Mouse (Mus musculus): ENCODE data around the gene Rnh1. TPM values are rescaled to one million over a fixed set of nuclear protein-coding genes. Genes with fewer than 3 reads are reported as not detected.

Gene Rnh1
- polyA plus RNA-seq, 1 experiment from 2014 or later: 72.4 TPM

GRCm38 (mm10) chr7:141143861-141144260 lies 28.8 kb downstream of the Rnh1 start:
- Histone ChIP-seq H3K4me3 (no peak overlapping the region), H3K36me3 (peaks cover 92% of the 10 kb centered on the region), H3K4me1 (replicated peaks) (no peaks in the 10 kb centered on the region), H3K9me3 (no peaks in the 10 kb centered on the region), H3K27me3 (ENCODE audit: insufficient read depth, poor library complexity, severe bottlenecking) (no peaks in the 10 kb centered on the region), H3K27ac (no peak overlapping the region)
- WGBS: 89% methylated on average over 2 of the region's 2 CpGs
- no peak for DNase-seq (ENCODE audit: low spot score)

GRCm38 (mm10) chr7:141143112-141143511 lies 29.5 kb downstream of the Rnh1 start:
- Histone ChIP-seq H3K4me1 (replicated peaks) (no peaks in the 10 kb centered on the region), H3K27me3 (ENCODE audit: insufficient read depth, poor library complexity, severe bottlenecking) (no peaks in the 10 kb centered on the region), H3K36me3 (peaks cover 92% of the 10 kb centered on the region), H3K27ac (no peak overlapping the region), H3K4me3 (no peak overlapping the region), H3K9me3 (no peaks in the 10 kb centered on the region)
- WGBS: 55% methylated on average over 5 of the region's 5 CpGs
- DNase-seq (ENCODE audit: low spot score): peak; percentile 38

GRCm38 (mm10) chr7:141141326-141141725 lies 31.3 kb downstream of the Rnh1 start:
- peaks cover 92% of the 10 kb centered on the region for H3K36me3 ChIP-seq
- DNase-seq (ENCODE audit: low spot score): no peak
- H3K27ac ChIP-seq: no peak overlapping the region
- H3K27me3 ChIP-seq (ENCODE audit: insufficient read depth, poor library complexity, severe bottlenecking): no peaks in the 10 kb centered on the region
- H3K4me1 ChIP-seq (replicated peaks): no peaks in the 10 kb centered on the region
- no peak overlapping the region for H3K4me3 ChIP-seq
- H3K9me3 ChIP-seq: no peaks in the 10 kb centered on the region
- 92% methylated on average over 4 of the region's 4 CpGs for WGBS

GRCm38 (mm10) chr7:141131904-141132755 lies 40.5 kb downstream of the Rnh1 start:
- H3K4me3 ChIP-seq: peak overlapping the region; percentile 81
- H3K36me3 ChIP-seq: peaks cover 34% of the 10 kb centered on the region
- peak overlapping the region; percentile 94 for H3K27ac ChIP-seq
- no peaks in the 10 kb centered on the region for H3K9me3 ChIP-seq
- no peak for DNase-seq (ENCODE audit: low spot score)
- H3K27me3 ChIP-seq (ENCODE audit: insufficient read depth, poor library complexity, severe bottlenecking): no peaks in the 10 kb centered on the region
- WGBS: 59% methylated on average over 12 of the region's 12 CpGs
- H3K4me1 ChIP-seq (replicated peaks): peaks cover 17% of the 10 kb centered on the region

GRCm38 (mm10) chr7:141131024-141131820 lies 41.4 kb downstream of the Rnh1 start:
- peak; percentile 96 for DNase-seq (ENCODE audit: low spot score)
- Histone ChIP-seq H3K27me3 (ENCODE audit: insufficient read depth, poor library complexity, severe bottlenecking) (no peaks in the 10 kb centered on the region), H3K36me3 (peaks cover 25% of the 10 kb centered on the region), H3K4me3 (peak overlapping the region; percentile 81), H3K27ac (peak overlapping the region; percentile 94), H3K9me3 (no peaks in the 10 kb centered on the region), H3K4me1 (replicated peaks) (peaks cover 17% of the 10 kb centered on the region)
- WGBS: 1% methylated on average over 59 of the region's 59 CpGs

- Histone ChIP-seq H3K27me3 (ENCODE audit: insufficient read depth, poor library complexity, severe bottlenecking) (peaks cover under 1% of the 10 kb centered on the region; the same call in 1 of the 2 replicates), H3K36me3 (no peaks in the 10 kb centered on the region), H3K4me3 (peak overlapping the region; percentile 56), H3K4me1 (replicated peaks) (peaks cover 9% of the 10 kb centered on the region), H3K9me3 (no peaks in the 10 kb centered on the region), H3K27ac (peak overlapping the region; percentile 87)
- no peak for DNase-seq (ENCODE audit: low spot score)
- WGBS: 3% methylated on average over 15 of the region's 15 CpGs
These were observed 49.2 kb downstream of the Rnh1 start for GRCm38 (mm10) chr7:141123517-141123856.

GRCm38 (mm10) chr7:141122689-141123516 lies 49.8 kb downstream of the Rnh1 start:
- H3K36me3 ChIP-seq: no peaks in the 10 kb centered on the region
- peaks cover 6% of the 10 kb centered on the region for H3K27me3 ChIP-seq (ENCODE audit: insufficient read depth, poor library complexity, severe bottlenecking)
- peak overlapping the region; percentile 87 for H3K27ac ChIP-seq
- H3K4me3 ChIP-seq: peak overlapping the region; percentile 56
- peaks cover 12% of the 10 kb centered on the region for H3K4me1 ChIP-seq (replicated peaks)
- DNase-seq (ENCODE audit: low spot score): peak; percentile 98
- 2% methylated on average over 29 of the region's 29 CpGs for WGBS
- no peaks in the 10 kb centered on the region for H3K9me3 ChIP-seq

GRCm38 (mm10) chr7:141122245-141122644 lies 50.4 kb downstream of the Rnh1 start, which contains the start of gene Ptdss2:
TSS of gene Ptdss2 (plus strand) at chr7:141122382.
- peaks cover 13% of the 10 kb centered on the region for H3K27me3 ChIP-seq (ENCODE audit: insufficient read depth, poor library complexity, severe bottlenecking)
- DNase-seq (ENCODE audit: low spot score): peak; percentile 11
- H3K27ac ChIP-seq: peak within 1 kb of the TSS; percentile 87
- WGBS: 51% methylated on average over 14 of the region's 14 CpGs
- peaks cover 17% of the 10 kb centered on the region for H3K4me1 ChIP-seq (replicated peaks)
- H3K4me3 ChIP-seq: peak within 1 kb of the TSS; percentile 56
- no peaks in the 10 kb centered on the region for H3K36me3 ChIP-seq
- H3K9me3 ChIP-seq: no peaks in the 10 kb centered on the region

- H3K27me3 ChIP-seq (ENCODE audit: insufficient read depth, poor library complexity, severe bottlenecking): peaks cover 23% of the 10 kb centered on the region
- no peaks in the 10 kb centered on the region for H3K36me3 ChIP-seq
- WGBS: 80% methylated on average over 5 of the region's 5 CpGs
- peaks cover 17% of the 10 kb centered on the region for H3K4me1 ChIP-seq (replicated peaks)
- no peak for DNase-seq (ENCODE audit: low spot score)
- no peaks in the 10 kb centered on the region for H3K9me3 ChIP-seq
- H3K27ac ChIP-seq: no peak overlapping the region
- no peak overlapping the region for H3K4me3 ChIP-seq
These were observed 51.6 kb downstream of the Rnh1 start for GRCm38 (mm10) chr7:141121051-141121531.

- H3K36me3 ChIP-seq: no peaks in the 10 kb centered on the region
- 81% methylated on average over 3 of the region's 3 CpGs for WGBS
- DNase-seq (ENCODE audit: low spot score): no peak
- peaks cover 28% of the 10 kb centered on the region for H3K27me3 ChIP-seq (ENCODE audit: insufficient read depth, poor library complexity, severe bottlenecking)
- H3K9me3 ChIP-seq: no peaks in the 10 kb centered on the region
- no peak overlapping the region for H3K4me3 ChIP-seq
- H3K4me1 ChIP-seq (replicated peaks): peaks cover 17% of the 10 kb centered on the region
- H3K27ac ChIP-seq: no peak overlapping the region
These were observed 52.1 kb downstream of the Rnh1 start for GRCm38 (mm10) chr7:141120605-141121004.

GRCm38 (mm10) chr7:141119487-141119886 lies 53.2 kb downstream of the Rnh1 start:
- Histone ChIP-seq H3K9me3 (no peaks in the 10 kb centered on the region), H3K36me3 (no peaks in the 10 kb centered on the region), H3K27ac (no peak overlapping the region), H3K4me3 (no peak overlapping the region), H3K27me3 (ENCODE audit: insufficient read depth, poor library complexity, severe bottlenecking) (peaks cover 28% of the 10 kb centered on the region), H3K4me1 (replicated peaks) (peaks cover 17% of the 10 kb centered on the region)
- 77% methylated on average over 3 of the region's 3 CpGs for WGBS
- no peak for DNase-seq (ENCODE audit: low spot score)

- DNase-seq (ENCODE audit: low spot score): no peak
- WGBS: 13% methylated on average over 9 of the region's 9 CpGs
- H3K4me3 ChIP-seq: peak within 1 kb of the TSS; percentile 21; the same call in 1 of the 2 replicates
These were observed 55.0 kb downstream of the Rnh1 start, which contains the start of gene Ano9 for GRCm38 (mm10) chr7:141117636-141118035. TSS of gene Ano9 (minus strand) at chr7:141117806.

More at GRCm38 (mm10) chr7:141117636-141118035, 55.0 kb downstream of the Rnh1 start, which contains the start of gene Ano9:
- Histone ChIP-seq H3K27ac (no peak within 1 kb of the TSS), H3K4me1 (replicated peaks) (peaks cover 8% of the 10 kb centered on the region; the same call in 1 of the 2 replicates), H3K27me3 (ENCODE audit: insufficient read depth, poor library complexity, severe bottlenecking) (peaks cover 28% of the 10 kb centered on the region), H3K9me3 (no peaks in the 10 kb centered on the region), H3K36me3 (no peaks in the 10 kb centered on the region)
